Mouse (Mus musculus): Measurements from ENCODE around the gene Sh2b1.
"Not testable (repeated sequence)": the region's sequence is repeated elsewhere in the genome, so short reads cannot be mapped to it uniquely, and the experiment has no call there.

The Sh2b1 gene

GRCm38 (mm10) chr7:126474993-126475581 is at the start of gene Sh2b1:
Gene Sh2b1, minus strand, starts transcription at chr7:126475424.
- DNase-seq (ENCODE audit: low spot score in 2 of 2): peak; percentile 86 to 89

- DNase-seq (ENCODE audit: low spot score in 2 of 2): no peak
Measured at GRCm38 (mm10) chr7:126523316-126523715, 48.1 kb upstream of the Sh2b1 start.

GRCm38 (mm10) chr7:126519513-126519912 is 44.3 kb upstream of the Sh2b1 start:
- DNase-seq (ENCODE audit: low spot score in 2 of 2): peak; percentile 36 to 62

- peak in 1 of 2 experiments; percentile 42 for DNase-seq (ENCODE audit: low spot score in 2 of 2)
Measured at GRCm38 (mm10) chr7:126518261-126518941, 43.2 kb upstream of the Sh2b1 start.

- DNase-seq (ENCODE audit: low spot score in 2 of 2): peak in 1 of 2 experiments; percentile 40
Measured at GRCm38 (mm10) chr7:126511287-126511686, 36.1 kb upstream of the Sh2b1 start.

GRCm38 (mm10) chr7:126507126-126507778 is 32.0 kb upstream of the Sh2b1 start:
- peak in 1 of 2 experiments; percentile 54 for DNase-seq (ENCODE audit: low spot score in 2 of 2)

- peak in 1 of 2 experiments; percentile 28 for DNase-seq (ENCODE audit: low spot score in 2 of 2)
Measured at GRCm38 (mm10) chr7:126504913-126505312, 29.7 kb upstream of the Sh2b1 start.

- DNase-seq (ENCODE audit: low spot score in 2 of 2): peak; percentile 99
Measured at GRCm38 (mm10) chr7:126503273-126503878, 28.2 kb upstream of the Sh2b1 start, which contains the start of gene Atxn2l. Gene Atxn2l, minus strand, starts transcription at chr7:126503437.

GRCm38 (mm10) chr7:126502751-126503150 is 27.5 kb upstream of the Sh2b1 start:
- DNase-seq (ENCODE audit: low spot score in 2 of 2): no peak

- peak; percentile 89 to 92 for DNase-seq (ENCODE audit: low spot score in 2 of 2)
Measured at GRCm38 (mm10) chr7:126502023-126502741, 27.0 kb upstream of the Sh2b1 start.

GRCm38 (mm10) chr7:126501684-126502022 is 26.4 kb upstream of the Sh2b1 start:
- DNase-seq (ENCODE audit: low spot score in 2 of 2): no peak

- DNase-seq (ENCODE audit: low spot score in 2 of 2): no peak
Measured at GRCm38 (mm10) chr7:126499416-126499815, 24.2 kb upstream of the Sh2b1 start.

- DNase-seq (ENCODE audit: low spot score in 2 of 2): no peak
Measured at GRCm38 (mm10) chr7:126497966-126498365, 22.7 kb upstream of the Sh2b1 start.

- DNase-seq (ENCODE audit: low spot score in 2 of 2): no peak
Measured at GRCm38 (mm10) chr7:126496475-126496874, 21.3 kb upstream of the Sh2b1 start.

- no peak for DNase-seq (ENCODE audit: low spot score in 2 of 2)
Measured at GRCm38 (mm10) chr7:126494120-126494519, 18.9 kb upstream of the Sh2b1 start.

GRCm38 (mm10) chr7:126491973-126492372 is 16.7 kb upstream of the Sh2b1 start:
- DNase-seq (ENCODE audit: low spot score in 2 of 2): no peak

- no peak for DNase-seq (ENCODE audit: low spot score in 2 of 2)
Measured at GRCm38 (mm10) chr7:126491005-126491404, 15.8 kb upstream of the Sh2b1 start.

GRCm38 (mm10) chr7:126487617-126488385 is 12.6 kb upstream of the Sh2b1 start:
- not testable (repeated sequence) for DNase-seq (ENCODE audit: low spot score in 2 of 2)

- peak; percentile 95 for DNase-seq (ENCODE audit: low spot score in 2 of 2)
Measured at GRCm38 (mm10) chr7:126487052-126487483, 11.8 kb upstream of the Sh2b1 start, which contains the start of gene Tufm. Gene Tufm, plus strand, starts transcription at chr7:126487361.

GRCm38 (mm10) chr7:126482392-126482871 is 7.2 kb upstream of the Sh2b1 start:
- DNase-seq (ENCODE audit: low spot score in 2 of 2): peak; percentile 81

- no peak for DNase-seq (ENCODE audit: low spot score in 2 of 2)
Measured at GRCm38 (mm10) chr7:126481699-126482098, 6.5 kb upstream of the Sh2b1 start.
